Mouse (Mus musculus) C2C12 (cell line): Measurements from ENCODE around the gene Tspan8.

Source experiments
- CEBPB ChIP-seq: IDR thresholded peaks from one replicate; pipeline ENCODE4 v1.6.1; 2011; ENCODE audit warnings: low read depth, mild to moderate bottlenecking, control low read depth, moderate library complexity
- CTCF ChIP-seq: IDR thresholded peaks from one replicate; pipeline ENCODE4 v1.5.1; 2011; ENCODE audit not compliant: control insufficient read depth, insufficient read depth, insufficient read length
- FOSL1 ChIP-seq: IDR thresholded peaks from one replicate; pipeline ENCODE4 v1.8.0; 2011; ENCODE audit warnings: mild to moderate bottlenecking, low read length; ENCODE audit not compliant: poor library complexity, insufficient read depth, severe bottlenecking
- MAX ChIP-seq: IDR thresholded peaks from one replicate; pipeline ENCODE4 v1.6.1; 2011; ENCODE audit warnings: mild to moderate bottlenecking, control low read depth
- MYOG ChIP-seq: IDR thresholded peaks from one replicate; pipeline ENCODE4 v1.6.1; 2011; ENCODE audit not compliant: control insufficient read depth, insufficient read length; ENCODE audit errors: extremely low read depth
- USF1 ChIP-seq: IDR thresholded peaks from one replicate; pipeline ENCODE4 v1.6.1; 2011; ENCODE audit warnings: low read depth, mild to moderate bottlenecking, control low read depth, moderate library complexity

DNA sequence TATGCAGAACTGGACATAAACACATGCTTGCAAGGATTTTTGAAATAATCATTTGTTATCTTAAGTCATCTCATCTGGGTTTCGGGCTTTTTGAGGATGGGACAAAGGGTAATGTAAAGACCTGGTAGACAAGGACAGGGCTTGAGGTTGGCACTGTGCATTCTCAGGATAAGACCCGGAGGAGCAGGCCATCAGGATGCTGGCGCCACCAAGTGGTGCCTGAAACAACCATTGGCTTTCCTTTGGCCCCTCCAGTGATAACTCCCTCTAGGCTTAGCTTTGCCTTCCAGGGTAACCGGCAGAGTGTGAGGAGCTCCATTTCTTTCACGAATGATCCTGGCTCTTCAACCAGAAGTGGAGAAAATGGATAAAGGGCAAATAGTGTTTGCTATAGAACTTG, 38.0 kb upstream of the Tspan8 start:
- TF ChIP-seq CTCF = peak; percentile 37
- TF ChIP-seq USF1 = no peak
- TF ChIP-seq MYOG = no peak
- no peak for TF ChIP-seq MAX
- TF ChIP-seq FOSL1 = no peak
- TF ChIP-seq CEBPB = no peak
